Mouse (Mus musculus) 3T3-L1 (cell line): Measurements from ENCODE around the gene Cped1.
"Not testable (repeated sequence)": the region's sequence is repeated elsewhere in the genome, so short reads cannot be mapped to it uniquely, and the experiment has no call there.

Experiments used
- DNase-seq: peaks from one replicate; pipeline ENCODE4 v3.0.0-alpha.2; 2015; ENCODE audit warnings: low read depth, low spot score

The Cped1 gene

DNA sequence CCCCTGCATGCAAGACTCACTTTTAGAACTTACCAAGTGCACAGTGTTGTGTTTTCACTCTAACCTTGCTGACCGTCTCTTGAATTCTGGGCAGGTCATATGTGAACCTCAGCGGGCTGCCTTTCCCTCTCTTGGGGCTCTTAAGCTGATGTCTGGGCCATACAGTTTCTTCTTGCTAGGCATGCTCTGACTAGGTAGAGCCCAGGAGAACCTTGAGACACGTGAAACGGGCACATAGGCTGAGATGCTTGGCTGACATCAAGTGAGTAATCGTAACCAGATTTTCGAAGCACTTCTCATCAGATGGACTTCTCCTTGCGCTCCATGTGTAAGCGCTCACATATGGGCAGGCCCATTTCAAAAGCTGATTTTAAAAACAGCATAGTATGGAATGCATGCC is 237.2 kb downstream of the Cped1 start:
- no peak for DNase-seq

DNA sequence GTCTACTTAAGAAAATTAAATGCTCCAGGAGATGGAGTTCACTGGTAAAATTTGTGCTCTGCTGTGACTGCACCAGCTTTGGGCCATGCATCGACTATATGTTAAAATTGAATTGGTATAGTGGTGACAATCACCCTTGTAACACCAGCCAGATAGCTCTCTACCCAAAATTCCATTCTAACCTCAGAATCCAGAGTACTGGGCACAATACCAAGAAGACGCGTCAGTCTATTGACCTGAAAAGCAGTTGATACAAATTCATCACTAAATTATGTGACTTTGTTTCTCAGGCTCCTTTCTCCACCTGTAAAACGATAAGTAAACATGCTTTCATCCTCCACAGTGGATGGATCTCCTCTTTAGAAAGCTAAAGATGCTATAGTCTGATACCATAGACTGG is 238.6 kb downstream of the Cped1 start:
- DNase-seq: peak; percentile 62

DNA sequence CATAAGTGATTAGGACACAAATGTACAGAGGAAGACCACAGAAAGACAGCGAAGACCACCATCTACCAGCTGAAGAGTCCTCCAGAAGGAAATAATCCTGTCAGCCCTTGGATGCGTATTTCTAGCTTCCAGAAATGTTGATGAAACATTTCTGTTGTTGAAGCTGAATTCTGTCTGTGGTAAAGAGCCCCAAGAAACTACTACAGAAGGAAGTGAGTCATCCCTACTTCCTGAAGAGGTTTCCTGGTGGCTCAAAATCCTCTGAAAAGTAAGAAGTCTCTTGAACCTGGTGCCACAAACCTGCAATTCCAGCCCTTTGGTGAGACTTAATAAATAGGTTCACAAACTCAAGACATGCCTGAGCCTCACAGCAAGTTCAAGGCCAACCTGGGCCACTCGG is 245.5 kb downstream of the Cped1 start:
- DNase-seq: no peak

- no peak for DNase-seq
Observed at GRCm38 (mm10) chr6:22233517-22233916, 247.8 kb downstream of the Cped1 start.

DNA sequence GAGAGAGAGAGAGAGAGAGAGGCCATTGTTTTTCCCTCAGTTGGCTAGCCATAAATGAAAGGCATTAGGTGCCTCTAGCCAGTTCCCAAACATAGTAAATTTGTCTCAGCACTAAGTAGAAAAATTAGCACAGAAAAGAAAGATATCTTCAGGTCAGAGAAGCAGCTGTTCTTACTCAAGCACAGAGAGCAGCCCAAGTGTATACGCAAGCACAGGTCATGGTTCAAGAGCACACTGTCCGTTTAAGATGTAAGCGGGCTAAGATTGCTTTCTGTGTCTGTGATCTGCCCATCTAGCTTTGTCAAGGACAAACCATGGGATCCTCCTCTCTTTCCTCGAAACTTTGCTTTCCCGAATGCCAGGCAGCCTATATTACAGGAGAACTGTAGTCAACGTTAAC is 249.4 kb downstream of the Cped1 start:
- DNase-seq: no peak

DNA sequence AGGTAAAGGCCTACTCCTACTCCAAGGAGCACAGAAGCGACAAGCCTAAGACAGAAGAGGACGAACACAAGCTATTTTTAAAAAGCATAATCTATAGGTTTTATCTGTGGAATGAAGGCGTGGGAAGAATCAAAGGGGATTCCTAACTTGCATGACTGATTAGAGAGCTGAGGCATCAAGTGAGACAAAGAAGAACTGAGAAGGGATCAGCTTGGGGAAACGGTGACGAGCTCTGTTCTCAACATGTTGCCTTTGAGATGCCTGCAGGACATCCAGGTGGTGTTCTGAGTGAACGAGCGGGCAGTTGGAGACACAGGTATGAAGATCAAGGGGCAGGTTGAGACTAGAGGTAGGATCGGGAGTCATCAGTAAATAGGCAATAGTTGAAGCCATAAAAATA is 257.6 kb downstream of the Cped1 start:
- no peak for DNase-seq

DNA sequence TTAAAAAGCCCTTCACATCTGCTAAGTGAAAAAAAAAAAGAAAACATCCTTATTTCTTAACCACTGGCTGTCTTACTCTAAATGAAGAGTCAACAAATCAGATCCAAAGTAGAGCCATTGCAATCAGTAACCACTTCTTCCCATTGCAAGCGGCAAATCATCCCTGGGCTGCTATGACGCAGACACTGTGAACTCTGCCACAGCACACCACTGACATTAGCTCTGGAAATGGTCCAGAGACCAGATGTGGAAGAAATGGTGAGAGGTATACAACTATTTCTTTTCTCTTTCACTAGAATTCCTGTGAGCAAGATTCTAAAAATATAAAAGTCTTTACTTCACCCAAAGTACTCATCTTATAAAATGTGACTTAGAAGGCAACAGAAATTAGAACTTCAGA is 261.0 kb downstream of the Cped1 start:
- peak; percentile 55 for DNase-seq

DNA sequence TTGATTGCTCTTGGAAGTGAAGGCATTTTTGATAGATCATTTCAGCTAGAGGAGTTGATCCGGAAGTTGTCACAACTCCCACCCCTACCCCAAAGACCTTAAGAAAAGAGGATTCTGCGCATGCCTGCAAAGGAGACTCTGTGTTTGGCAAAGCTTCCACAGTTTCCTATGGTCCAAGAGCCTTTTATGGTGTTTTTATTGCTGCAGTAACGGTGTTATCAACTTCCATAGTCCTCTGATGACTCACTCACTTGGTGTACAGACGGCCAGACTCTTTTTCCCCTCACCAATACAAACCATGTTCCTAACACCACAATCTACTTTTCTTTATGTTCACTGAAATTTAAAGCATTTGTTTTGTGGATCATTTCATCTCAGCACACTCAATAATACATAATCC is 273.1 kb downstream of the Cped1 start:
- peak; percentile 43 for DNase-seq

- DNase-seq: peak; percentile 75
Observed at GRCm38 (mm10) chr6:22262519-22262918, 276.8 kb downstream of the Cped1 start.

DNA sequence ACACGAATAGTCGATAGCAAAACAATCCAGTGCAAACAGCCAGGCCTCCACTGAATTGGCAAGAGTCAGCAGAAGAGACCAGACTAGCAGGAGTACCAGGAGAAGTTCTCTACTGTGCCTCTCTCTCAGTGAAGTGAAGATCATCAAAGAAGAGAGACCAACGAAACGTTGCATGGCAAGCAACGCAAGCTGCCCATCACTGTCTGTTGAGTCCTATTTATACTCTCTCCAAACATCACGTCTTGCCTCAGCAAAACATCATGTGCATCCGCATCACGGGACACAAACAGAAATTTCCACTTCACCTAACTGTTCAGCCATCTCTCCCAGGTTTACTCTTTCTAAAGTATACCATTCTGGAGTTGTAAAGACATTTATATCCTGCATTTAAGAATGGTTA is 278.4 kb downstream of the Cped1 start:
- DNase-seq: not testable (repeated sequence)

GRCm38 (mm10) chr6:22266018-22266417 is 280.3 kb downstream of the Cped1 start:
- no peak for DNase-seq

DNA sequence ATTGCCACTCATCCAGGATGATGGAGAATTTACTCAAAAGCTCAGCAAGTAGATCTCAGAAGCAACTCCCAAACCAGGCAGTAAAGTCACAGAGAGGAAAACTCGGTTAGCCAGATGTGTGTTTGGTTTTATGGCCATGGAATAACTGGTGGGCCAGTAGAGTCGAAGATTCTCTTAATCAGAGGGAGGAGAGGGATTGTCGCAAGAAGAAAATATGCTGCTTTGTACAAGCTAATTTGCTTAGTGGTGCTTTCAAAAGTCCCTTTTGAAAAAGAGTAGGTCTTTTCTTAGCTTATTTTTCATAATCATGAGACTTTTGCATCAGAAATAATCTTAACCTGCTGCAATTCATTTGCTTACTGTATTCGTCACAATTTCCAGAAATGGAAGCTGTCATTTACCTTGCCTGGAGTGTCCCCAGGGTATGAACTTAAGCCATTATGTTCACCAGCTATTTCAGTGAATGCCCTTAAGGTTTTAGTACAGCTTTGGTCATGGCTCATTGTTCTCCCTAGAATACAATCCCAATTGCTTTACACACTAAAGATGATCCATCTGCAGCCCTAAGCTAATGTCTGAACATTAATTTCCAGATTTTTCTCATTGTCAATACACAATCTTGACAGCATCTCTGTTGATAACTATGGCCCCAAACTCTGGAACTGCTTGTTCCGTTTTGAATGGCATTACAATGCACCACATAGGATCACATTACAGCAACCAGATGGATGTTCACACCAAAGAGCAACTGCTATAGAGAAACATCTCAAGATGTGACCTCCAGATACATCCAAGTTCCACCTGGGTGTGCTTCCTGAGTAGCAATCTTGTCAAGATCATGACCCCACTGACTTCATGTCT is 282.3 kb downstream of the Cped1 start:
- no peak for DNase-seq

GRCm38 (mm10) chr6:22268677-22269076 is 283.0 kb downstream of the Cped1 start:
- no peak for DNase-seq

GRCm38 (mm10) chr6:22269840-22270521 is 284.3 kb downstream of the Cped1 start:
- DNase-seq: peak; percentile 87

DNA sequence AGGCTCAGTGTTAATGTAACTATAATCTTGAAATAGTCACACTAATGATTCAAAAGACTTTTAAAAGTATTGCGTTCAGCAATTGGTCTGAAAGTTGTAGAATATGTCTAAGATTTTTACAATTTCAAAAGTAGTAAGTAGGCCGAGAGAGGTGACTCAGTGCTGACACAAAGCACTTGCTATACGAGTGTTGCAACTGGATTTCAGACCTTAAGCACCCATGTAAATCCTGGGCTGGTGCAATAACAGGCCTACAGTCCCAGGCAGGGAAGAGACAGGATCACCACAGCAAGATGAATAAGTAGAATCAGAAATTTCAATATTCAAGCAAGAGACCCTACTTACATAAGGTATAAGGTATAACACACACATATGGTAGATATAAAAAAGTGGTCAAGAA is 292.2 kb downstream of the Cped1 start:
- peak; percentile 60 for DNase-seq

DNA sequence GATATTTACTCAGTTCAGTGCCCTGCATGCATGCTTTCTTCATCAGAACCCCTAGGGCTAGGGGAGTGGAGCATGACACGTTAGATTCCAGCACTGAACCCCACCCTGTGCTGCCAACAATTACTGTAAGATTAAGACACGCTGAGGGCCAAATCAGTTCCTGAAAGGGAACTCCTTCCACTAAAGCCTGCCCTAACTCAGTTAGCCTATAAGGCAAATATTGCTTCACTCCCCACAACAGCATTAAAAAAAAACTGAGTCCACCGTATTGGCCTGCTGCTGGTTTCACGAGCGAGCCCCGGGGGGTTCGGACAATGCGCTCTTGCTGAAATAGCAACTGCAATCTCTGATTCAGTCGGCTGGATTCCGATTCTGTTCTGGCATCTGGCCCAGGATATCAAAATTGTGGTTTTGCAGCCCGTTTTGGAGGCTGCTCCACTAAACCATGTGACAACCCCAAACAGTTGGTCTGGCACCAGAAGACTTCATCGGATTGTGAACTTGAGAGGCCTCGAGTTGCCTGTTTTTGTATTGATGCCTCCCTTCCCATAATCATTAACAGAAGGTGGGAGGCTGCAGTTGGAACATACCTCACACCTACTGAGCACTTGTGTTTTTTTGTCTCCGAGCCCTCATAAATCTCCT is 294.6 kb downstream of the Cped1 start:
- DNase-seq: peak; percentile 100

GRCm38 (mm10) chr6:22282405-22282804 is 296.7 kb downstream of the Cped1 start:
- peak; percentile 41 for DNase-seq

DNA sequence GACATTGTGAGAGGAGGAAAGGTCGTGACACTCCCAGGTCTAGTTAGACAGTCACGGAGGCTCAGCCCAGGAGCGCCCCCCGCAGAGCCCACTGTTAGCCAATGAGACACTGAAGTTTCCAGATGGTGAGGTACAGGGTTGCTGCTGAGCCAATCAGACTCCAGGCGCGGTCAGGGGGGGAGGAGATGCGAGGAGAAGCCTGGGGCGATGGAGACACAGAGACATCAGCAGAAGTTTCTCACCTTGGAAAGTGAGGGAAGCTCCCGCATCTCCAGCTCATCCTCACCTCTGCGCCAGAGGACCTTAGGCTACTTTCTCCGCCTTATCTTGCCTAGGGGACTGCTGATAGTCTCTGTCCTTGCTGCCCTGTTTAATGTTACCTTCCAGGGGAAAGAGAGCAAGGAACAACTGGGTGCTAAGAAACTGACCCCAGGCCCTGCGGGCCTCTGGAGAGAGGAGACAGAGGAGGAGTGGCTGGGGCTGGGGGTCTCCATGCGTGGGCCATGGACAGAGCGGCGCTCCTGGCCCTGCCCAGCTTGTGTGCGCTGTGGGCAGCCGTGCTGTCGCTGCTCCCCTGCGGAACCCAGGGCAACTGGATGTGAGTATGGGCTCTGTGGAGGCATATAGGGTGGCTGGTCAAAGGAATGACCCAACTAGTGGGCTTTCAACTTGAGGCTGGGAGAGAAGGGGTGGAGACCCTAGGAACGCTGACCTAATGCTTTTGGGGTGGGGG is 302.5 kb downstream of the Cped1 start, which contains the start of gene Wnt16:
Gene Wnt16, plus strand, starts transcription at position 224 of the 733 bp plus-strand sequence.
- DNase-seq: no peak

GRCm38 (mm10) chr6:22288737-22289460 is 303.2 kb downstream of the Cped1 start:
- no peak for DNase-seq

DNA sequence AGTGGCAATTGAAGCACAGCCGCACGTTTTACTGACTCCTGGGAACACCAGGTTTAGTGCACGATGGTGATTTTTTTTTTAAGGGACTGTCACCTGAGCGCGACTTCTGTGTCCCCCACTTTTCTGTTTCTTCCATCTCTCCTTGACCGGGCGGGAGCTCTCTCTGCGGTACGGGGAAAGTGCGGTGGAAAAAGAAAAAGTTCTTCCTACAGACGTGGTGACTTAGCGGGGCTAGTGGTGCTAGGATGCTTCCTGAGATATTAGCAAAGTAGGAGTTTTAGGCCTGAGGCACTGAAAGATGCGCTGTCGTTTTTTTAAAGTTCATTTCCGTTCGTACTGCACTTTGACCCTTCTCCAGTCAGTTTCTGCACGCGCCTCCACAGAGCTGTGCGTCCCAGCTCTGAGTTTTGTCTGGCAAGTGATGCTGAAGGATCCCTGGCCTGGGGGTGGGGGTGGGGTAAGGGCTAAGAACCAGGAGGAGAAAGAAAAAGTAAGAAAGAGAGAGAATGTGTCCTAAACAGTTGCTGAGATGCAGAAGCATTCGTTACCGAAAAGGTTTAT is 303.8 kb downstream of the Cped1 start:
- no peak for DNase-seq

GRCm38 (mm10) chr6:22290790-22291189 is 305.1 kb downstream of the Cped1 start:
- DNase-seq: no peak
